15 mouse cellular contexts compared by ENCODE assay signal in genomic region chrX:77812031-77812430, GRCm38 (mm10). TPM values are rescaled to one million over a fixed set of nuclear protein-coding genes. Genes with fewer than 3 reads are reported as not detected.
DNase-seq lines count a peak whose midpoint lies in the region; ATAC-seq and TF ChIP-seq lines count a peak whose summit lies in the region.
"Had no signal": no experiment of that assay in that cellular context is flagged by ENCODE, and none has a peak within 500 bp of the region (broad histone marks: within the 10 kb centered on the region; RNA-seq: fewer than 3 reads in every experiment).

No protein-coding gene starts in this region.

- peak; percentile 24; the same call in 1 of the 2 replicates for ATAC-seq in common myeloid progenitor, adult 5-6 weeks (replicated peaks; ENCODE audit: low read depth, poor library complexity, severe bottlenecking)
- ATAC-seq: activated CD4-positive, CD25-positive, alpha-beta regulatory T cell, adult 4 months; inflammation-experienced regulatory T-cells, adult 6 months; midbrain, embryonic 16.5 days had no signal

- H3K4me1 ChIP-seq in cerebellum, adult 2 months (ENCODE audit: control insufficient read depth, insufficient read depth, low read length), result no peaks in the 10 kb centered on the region
- no peaks in the 10 kb centered on the region for H3K4me1 ChIP-seq in E14TG2a.4 (replicated peaks; ENCODE audit: low read depth, low read length)
- H3K4me1 ChIP-seq: embryonic facial prominence, embryonic 12.5 days had no signal

- no peaks in the 10 kb centered on the region for H3K9me3 ChIP-seq in E14TG2a.4 (ENCODE audit: low read length)
- H3K9me3 ChIP-seq: embryonic facial prominence, embryonic 12.5 days had no signal

- intact Hi-C loops in left cerebral cortex, adult 2 months (cut with DNase I), result loop anchor here (5.0 kb wide), 1 partner anchor 615 kb away; no protein-coding TSS in a partner anchor

- TF ChIP-seq POLR2A in cerebellum, adult 2 months (IDR thresholded peaks at IDR 0.05; ENCODE audit: borderline replicate concordance, insufficient read depth, low read length), result no peak

- WGBS in cerebellum, adult 2 months, result 36% methylated on average over 6 of the region's 6 CpGs

- peak; percentile 12 to 23 for DNase-seq in cerebellum, adult 2 months
- no peak for DNase-seq in cerebellum, postnatal 4 days (ENCODE audit: low spot score in 2 of 2)
- DNase-seq in left cerebral cortex, adult 2 months (ENCODE audit: extremely low spot score in 1 of 2, low spot score in 2 of 2), result no peak
- no peak for DNase-seq in left cerebral cortex, adult 8-10 months (ENCODE audit: low spot score in 2 of 2)
- no peak for DNase-seq in gastrocnemius, adult 8-10 months (ENCODE audit: low spot score in 2 of 2)
- DNase-seq in testis, postnatal 14 days (ENCODE audit: low spot score), result no peak

- no peaks in the 10 kb centered on the region for H3K27me3 ChIP-seq in cerebellum, adult 2 months (ENCODE audit: control insufficient read depth, insufficient read depth, low read length)
- H3K27me3 ChIP-seq in E14TG2a.4 (ENCODE audit: insufficient read depth, low read length), result no peaks in the 10 kb centered on the region
- H3K27me3 ChIP-seq: embryonic facial prominence, embryonic 12.5 days had no signal

- 0 out of 2 replicates have a peak, but pooled peaks have one; percentile 14 for TF ChIP-seq CTCF in cerebellum, adult 2 months (IDR thresholded peaks at IDR 0.05; ENCODE audit: borderline replicate concordance, insufficient read depth, low read depth, low read length)
- peak; percentile 41 for TF ChIP-seq CTCF in left cerebral cortex, adult 2 months (IDR thresholded peaks at IDR 0.05)
- TF ChIP-seq CTCF in E14TG2a.4 (conservative IDR thresholded peaks at IDR 0.05; ENCODE audit: low read length), result peak; percentile 30; the same call in 1 of the 2 replicates

- H3K27ac ChIP-seq in cerebellum, adult 2 months (ENCODE audit: insufficient read depth, low read length), result no peak overlapping the region
- no peak overlapping the region for H3K27ac ChIP-seq in left cerebral cortex, adult 2 months
- H3K27ac ChIP-seq: embryonic facial prominence, embryonic 12.5 days had no signal

- H3K36me3 ChIP-seq in E14TG2a.4 (ENCODE audit: insufficient read depth, low read length), result no peaks in the 10 kb centered on the region
- H3K36me3 ChIP-seq: embryonic facial prominence, embryonic 12.5 days had no signal

- no peak overlapping the region for H3K4me3 ChIP-seq in cerebellum, adult 2 months (replicated peaks; ENCODE audit: insufficient read depth, low read depth, low read length)
- no peak overlapping the region for H3K4me3 ChIP-seq in left cerebral cortex, adult 2 months
- no peak overlapping the region for H3K4me3 ChIP-seq in E14TG2a.4 (replicated peaks; ENCODE audit: low read length)
- H3K4me3 ChIP-seq: embryonic facial prominence, embryonic 12.5 days had no signal

RNA-seq across cellular contexts. Expression of gene Prkx, which starts 16.0 kb away (rescaled TPM):
- 10.1 and 10.2 TPM in 2 replicates for polyA plus RNA-seq in cerebellum, adult 2 months (2012; rRNA removed)
- total RNA-seq in left cerebral cortex, adult 2 months (2021), result 10 to 100 TPM; 10.5 to 11.7 TPM
- total RNA-seq in left cerebral cortex, adult 8-10 months (2022), result 10 to 100 TPM in 3 of 4 experiments, 1 to 10 TPM in 1; 9.9 to 11.3 (median 10.6) TPM
- 9.8 and 12.5 TPM in 2 replicates for total RNA-seq in common myeloid progenitor, adult 5-6 weeks (2017)
- 1 to 10 TPM; 7.7 to 8.3 (median 7.9) TPM for total RNA-seq in gastrocnemius, adult 8-10 months (2022)

RNA-seq across cellular contexts. Expression of gene Pbsn, which starts 41.4 kb away (rescaled TPM):
- not detected in 2 replicates for polyA plus RNA-seq in cerebellum, adult 2 months (2012; rRNA removed)
- total RNA-seq in left cerebral cortex, adult 2 months (2021), result not detected
- not detected for total RNA-seq in left cerebral cortex, adult 8-10 months (2022)
- total RNA-seq in common myeloid progenitor, adult 5-6 weeks (2017), result not detected in 2 replicates
- not detected for total RNA-seq in gastrocnemius, adult 8-10 months (2022)
- total RNA-seq: layer of hippocampus, adult 8-10 months had no signal
- polyA plus RNA-seq: activated CD4-positive, CD25-positive, alpha-beta regulatory T cell, adult 4 months; embryonic facial prominence, embryonic 12.5 days; heart, embryonic 14.5 days; inflammation-experienced regulatory T-cells, adult 6 months; liver, embryonic 16.5 days; midbrain, embryonic 16.5 days had no signal

RNA-seq across cellular contexts. Expression of gene Gm14744, which starts 52.5 kb away (rescaled TPM):
- polyA plus RNA-seq in cerebellum, adult 2 months (2012; rRNA removed), result not detected in 2 replicates
- total RNA-seq in left cerebral cortex, adult 2 months (2021), result not detected
- not detected for total RNA-seq in left cerebral cortex, adult 8-10 months (2022)
- not detected in 2 replicates for total RNA-seq in common myeloid progenitor, adult 5-6 weeks (2017)
- not detected for total RNA-seq in gastrocnemius, adult 8-10 months (2022)
- total RNA-seq: layer of hippocampus, adult 8-10 months had no signal
- polyA plus RNA-seq: activated CD4-positive, CD25-positive, alpha-beta regulatory T cell, adult 4 months; embryonic facial prominence, embryonic 12.5 days; heart, embryonic 14.5 days; inflammation-experienced regulatory T-cells, adult 6 months; liver, embryonic 16.5 days; midbrain, embryonic 16.5 days had no signal

Comparison
In these comparisons a context has a peak if more than half of its experiments do, and no peak if none do; other contexts are left out.
1. DNase-seq: peak in cerebellum, adult 2 months (2 of 2); none in cerebellum, postnatal 4 days (0 of 2), left cerebral cortex, adult 2 months (0 of 2), left cerebral cortex, adult 8-10 months (0 of 2), gastrocnemius, adult 8-10 months (0 of 2) and testis, postnatal 14 days (single experiment).
2. Peak in every context shown above with its lines, with median percentiles within 50 percentile points of each other: CTCF ChIP-seq.